Mouse (Mus musculus) stomach, embryonic 15.5 days (tissue): ENCODE measurements at regions not wholly inside any gene's neighbourhood (a gene's known extent, or its start where the extent isn't known, plus 50 kb on each side); places are given as distances from the start of the nearest gene placed in this dataset.

ENCODE experiments used
- ATAC-seq: fragments of 200-750 bp; cut with Nextera tagmentation; 2 replicates; pipeline ENCODE4 v1.8.0; 2017; ENCODE audit warnings: low read depth, moderate number of reproducible peaks, moderate TSS enrichment; ENCODE audit not compliant: insufficient read depth, low FRiP score
- H3K27ac ChIP-seq: fragments of 300-500 bp; sonication (generic); 2 replicates; pipeline ENCODE4 v1.5.1; 2015; ENCODE audit warnings: mild to moderate bottlenecking, inconsistent platforms
- H3K27me3 ChIP-seq: fragments of 300-500 bp; sonication (generic); replicated peaks from 2 replicates; pipeline ENCODE4 v1.6.1; 2015; ENCODE audit warnings: inconsistent platforms
- H3K36me3 ChIP-seq: fragments of 300-500 bp; sonication (generic); 2 replicates; pipeline ENCODE4 v1.6.1; 2015; ENCODE audit warnings: inconsistent platforms
- H3K4me1 ChIP-seq: fragments of 300-500 bp; sonication (generic); 2 replicates; pipeline ENCODE4 v1.6.1; 2015; ENCODE audit warnings: inconsistent platforms
- H3K4me2 ChIP-seq: fragments of 300-500 bp; sonication (generic); 2 replicates; pipeline ENCODE4 v1.6.1; 2015; ENCODE audit warnings: mild to moderate bottlenecking, inconsistent platforms
- H3K4me3 ChIP-seq: fragments of 300-500 bp; sonication (generic); replicated peaks from 2 replicates; pipeline ENCODE4 v1.5.1; 2015; ENCODE audit warnings: inconsistent platforms
- H3K9ac ChIP-seq: fragments of 300-500 bp; sonication (generic); 2 replicates; pipeline ENCODE4 v1.6.1; 2015; ENCODE audit warnings: inconsistent platforms
- H3K9me3 ChIP-seq: fragments of 300-500 bp; sonication (generic); 2 replicates; pipeline ENCODE4 v1.6.1; 2016; ENCODE audit warnings: inconsistent platforms
- WGBS: fragments of 180-500 bp; shearing (Covaris S2); methylation state at CpG from one replicate; pipeline ENCODE4 v1.1.7; 2015; 5-methylcytosine and 5-hydroxymethylcytosine counted together

DNA sequence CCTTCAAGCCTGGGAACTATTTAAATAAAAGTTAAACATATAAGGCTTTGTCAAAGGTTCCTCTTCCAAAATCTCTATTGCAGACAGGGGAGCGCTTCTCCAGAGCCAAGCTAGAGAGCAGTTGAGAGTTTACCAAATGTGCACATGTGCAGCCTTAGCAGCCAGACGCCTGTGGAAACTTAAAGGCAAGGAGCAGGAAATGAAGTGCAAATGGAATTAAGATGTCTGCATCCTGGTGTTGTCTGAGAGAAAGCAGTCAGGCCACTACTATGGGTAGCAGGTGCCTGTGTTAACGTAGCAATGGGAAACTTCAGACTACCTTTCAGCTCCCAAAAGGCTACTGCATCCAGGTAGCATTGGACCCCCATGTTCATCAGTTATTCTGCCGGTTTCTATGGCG lies 282.4 kb upstream of the Hnrnpa3 start:
- Histone ChIP-seq H3K9me3 (no peaks in the 10 kb centered on the region), H3K27me3 (no peaks in the 10 kb centered on the region), H3K36me3 (no peaks in the 10 kb centered on the region), H3K4me2 (no peak overlapping the region), H3K27ac (no peak overlapping the region), H3K4me1 (no peaks in the 10 kb centered on the region), H3K9ac (no peak overlapping the region), H3K4me3 (no peak overlapping the region)
- WGBS = 76% methylated on average over 5 of the region's 5 CpGs
- ATAC-seq = no peak

DNA sequence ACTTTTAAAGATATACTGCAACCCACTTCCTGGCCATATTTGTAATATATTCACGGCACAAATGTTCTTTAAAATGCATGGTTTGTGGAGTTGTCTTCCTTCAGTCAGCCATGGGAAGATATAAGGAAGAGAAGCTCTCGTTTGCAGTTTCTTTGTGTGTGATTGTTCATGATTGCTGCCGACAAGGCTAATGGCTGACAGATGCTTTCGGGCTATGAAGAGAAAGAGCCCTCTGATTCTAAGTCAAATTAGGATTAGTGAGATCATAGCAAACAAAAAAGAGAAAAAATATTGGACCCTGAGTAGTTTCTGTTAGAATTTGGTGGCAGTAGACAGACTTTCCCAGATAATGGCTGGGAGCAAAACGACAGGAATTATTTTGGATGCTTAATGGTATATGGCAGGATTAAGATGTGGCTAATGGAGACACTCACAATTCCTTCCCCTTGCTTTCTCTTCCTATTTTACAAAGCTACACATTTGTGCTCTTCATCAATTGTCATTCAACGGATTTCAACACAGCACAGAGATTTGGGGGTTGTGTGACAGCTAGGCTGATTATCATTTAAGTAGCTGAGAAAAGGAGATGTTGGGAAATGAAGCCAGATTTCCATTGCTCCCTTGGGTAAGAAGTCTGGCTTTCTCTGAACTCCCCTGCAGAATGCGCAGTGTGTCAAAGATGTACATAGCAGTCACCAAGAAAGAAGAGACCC lies 273.4 kb upstream of the Hnrnpa3 start:
- H3K27me3 ChIP-seq = no peaks in the 10 kb centered on the region
- H3K36me3 ChIP-seq = no peaks in the 10 kb centered on the region
- no peak overlapping the region for H3K4me3 ChIP-seq
- no peaks in the 10 kb centered on the region for H3K4me1 ChIP-seq
- no peak overlapping the region for H3K9ac ChIP-seq
- ATAC-seq = no peak
- WGBS = 59% methylated on average over 7 of the region's 7 CpGs
- no peaks in the 10 kb centered on the region for H3K9me3 ChIP-seq
- no peak overlapping the region for H3K27ac ChIP-seq
- no peak overlapping the region for H3K4me2 ChIP-seq

DNA sequence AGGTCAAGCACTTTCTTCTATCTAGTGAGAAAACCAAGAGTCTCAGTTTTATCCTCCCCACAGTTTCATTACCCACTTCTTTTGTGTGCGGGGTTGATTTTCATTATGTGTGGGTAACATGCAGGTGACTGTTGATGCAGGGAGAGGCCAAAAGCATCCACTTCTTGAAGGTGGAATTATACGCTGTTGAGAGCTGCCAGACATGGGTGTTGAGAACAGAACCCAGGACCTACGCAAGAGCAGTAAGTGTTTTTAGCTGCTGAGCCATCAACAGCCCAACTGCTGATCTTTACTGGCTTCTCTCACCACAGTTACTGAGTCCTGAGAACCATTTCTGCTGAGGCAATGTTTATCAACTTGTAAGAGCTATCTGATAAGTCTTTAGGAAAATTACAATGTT lies 272.4 kb upstream of the Hnrnpa3 start:
- no peak overlapping the region for H3K4me2 ChIP-seq
- H3K4me1 ChIP-seq = no peaks in the 10 kb centered on the region
- 94% methylated on average over 3 of the region's 3 CpGs for WGBS
- H3K27me3 ChIP-seq = no peaks in the 10 kb centered on the region
- no peak overlapping the region for H3K9ac ChIP-seq
- H3K36me3 ChIP-seq = no peaks in the 10 kb centered on the region
- no peaks in the 10 kb centered on the region for H3K9me3 ChIP-seq
- ATAC-seq = no peak
- no peak overlapping the region for H3K4me3 ChIP-seq
- no peak overlapping the region for H3K27ac ChIP-seq

DNA sequence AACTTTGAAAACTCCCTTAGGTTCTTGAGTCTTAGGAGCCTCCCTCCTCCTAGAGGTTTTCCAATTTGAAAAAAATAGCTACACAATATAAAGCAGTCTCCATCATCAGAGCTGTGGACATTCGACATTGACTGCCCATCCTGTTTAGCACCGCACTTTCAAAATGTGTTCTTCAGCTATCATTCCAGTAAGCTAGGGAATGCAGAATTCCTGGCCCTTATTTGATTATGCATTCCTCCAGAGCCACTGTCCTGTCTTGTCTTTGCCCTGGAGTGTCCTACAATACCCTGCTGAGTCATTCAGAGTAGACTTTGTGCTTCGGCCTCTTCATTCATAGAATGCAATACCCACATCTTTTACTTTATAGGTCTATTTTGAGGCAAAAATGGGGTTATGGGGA lies 267.0 kb upstream of the Hnrnpa3 start:
- Histone ChIP-seq H3K9me3 (no peaks in the 10 kb centered on the region), H3K4me3 (no peak overlapping the region), H3K9ac (no peak overlapping the region), H3K27me3 (no peaks in the 10 kb centered on the region), H3K27ac (no peak overlapping the region), H3K4me1 (no peaks in the 10 kb centered on the region), H3K36me3 (no peaks in the 10 kb centered on the region), H3K4me2 (no peak overlapping the region)
- ATAC-seq = no peak
- WGBS = 88% methylated on average over 3 of the region's 3 CpGs

DNA sequence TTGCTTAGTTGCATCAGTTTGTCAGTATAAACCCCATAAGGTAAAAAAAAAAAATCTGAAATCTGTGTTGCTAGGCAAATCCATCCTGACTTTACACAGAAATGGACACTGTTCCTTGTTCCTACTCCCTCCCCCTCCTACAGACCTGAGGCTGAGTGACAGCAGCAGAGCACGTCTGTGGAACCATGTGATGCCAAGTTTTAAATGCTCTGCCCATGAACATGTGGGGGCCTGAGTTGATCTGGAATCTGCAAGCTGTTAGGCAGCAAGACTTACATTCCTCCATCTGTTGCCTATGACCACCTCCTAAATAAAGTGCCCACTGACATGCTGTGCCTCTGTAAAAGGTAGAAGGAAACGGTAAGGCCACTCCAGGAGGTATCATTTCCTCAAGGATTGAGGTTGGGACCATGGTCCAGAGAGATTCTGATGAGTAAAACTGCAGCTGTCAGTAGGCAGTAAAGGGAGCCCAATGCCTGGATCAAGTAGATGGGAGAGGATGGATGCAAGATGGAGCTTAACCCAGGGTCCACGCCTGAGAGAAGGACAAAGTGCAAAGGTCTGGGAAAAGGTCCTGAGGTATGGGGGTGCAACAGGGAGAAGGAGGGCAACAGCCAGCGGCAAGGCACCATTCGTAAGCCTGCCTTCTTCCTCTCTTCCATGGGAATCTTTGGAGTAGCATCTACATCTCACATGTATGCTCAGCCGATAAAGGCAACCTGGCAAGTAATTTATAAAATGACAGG lies 264.0 kb upstream of the Hnrnpa3 start:
- Histone ChIP-seq H3K4me1 (no peaks in the 10 kb centered on the region), H3K36me3 (no peaks in the 10 kb centered on the region), H3K4me2 (no peak overlapping the region), H3K4me3 (no peak overlapping the region), H3K9ac (no peak overlapping the region), H3K27ac (no peak overlapping the region), H3K9me3 (no peaks in the 10 kb centered on the region), H3K27me3 (no peaks in the 10 kb centered on the region)
- 79% methylated on average over 6 of the region's 6 CpGs for WGBS
- no peak for ATAC-seq

DNA sequence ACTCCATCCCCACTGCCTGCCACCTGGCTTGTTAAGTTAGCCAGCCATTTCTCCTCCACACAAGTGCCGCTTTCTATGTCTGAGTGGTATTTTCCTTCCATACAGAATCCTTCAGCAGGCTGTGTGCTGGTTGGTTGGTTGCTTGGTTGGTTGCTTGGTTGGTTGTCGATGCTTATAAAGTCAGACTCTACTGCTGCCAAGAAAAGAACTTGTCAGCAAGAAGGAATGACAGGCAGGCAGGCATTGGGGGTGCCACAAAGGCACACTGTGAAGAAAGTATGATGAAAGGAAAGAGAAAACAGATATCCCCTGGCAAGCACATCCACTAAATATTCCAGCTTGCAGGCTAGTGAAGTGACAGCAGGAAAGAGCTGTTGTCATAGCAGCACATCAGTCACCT lies 263.0 kb upstream of the Hnrnpa3 start:
- no peak overlapping the region for H3K9ac ChIP-seq
- H3K36me3 ChIP-seq = no peaks in the 10 kb centered on the region
- no peaks in the 10 kb centered on the region for H3K4me1 ChIP-seq
- no peak for ATAC-seq
- WGBS = 82% methylated on average over 2 of the region's 2 CpGs
- H3K27ac ChIP-seq = no peak overlapping the region
- H3K4me2 ChIP-seq = no peak overlapping the region
- H3K4me3 ChIP-seq = no peak overlapping the region
- no peaks in the 10 kb centered on the region for H3K9me3 ChIP-seq
- no peaks in the 10 kb centered on the region for H3K27me3 ChIP-seq

DNA sequence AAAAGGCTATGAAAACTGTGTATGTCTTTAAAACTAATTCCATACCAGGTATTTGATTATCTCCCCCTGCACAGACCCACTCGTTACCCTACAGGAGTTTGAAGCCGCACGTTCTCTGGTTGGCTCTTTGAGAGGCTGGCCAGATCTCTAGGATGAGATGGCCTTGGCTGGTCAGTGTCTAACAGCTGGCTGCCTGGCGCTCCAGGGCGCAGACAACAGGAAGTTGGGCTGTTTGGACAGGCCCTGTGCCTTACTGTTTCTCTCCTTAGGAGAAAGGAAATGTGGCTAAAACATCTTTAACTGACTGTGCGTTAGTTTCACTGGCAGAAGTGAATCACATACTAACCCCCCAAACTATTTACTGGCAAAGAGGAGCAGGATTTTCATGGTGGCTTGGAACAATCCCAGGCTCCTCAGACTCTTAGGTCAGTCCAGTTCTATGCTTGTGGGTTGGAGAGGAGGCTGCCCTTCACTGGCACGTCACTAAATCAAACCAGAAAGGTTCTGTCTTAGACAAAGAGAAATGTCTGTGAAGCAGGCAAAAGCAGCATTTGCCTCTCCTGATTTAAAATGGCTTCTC lies 258.7 kb upstream of the Hnrnpa3 start:
- no peaks in the 10 kb centered on the region for H3K9me3 ChIP-seq
- ATAC-seq = no peak
- WGBS = 70% methylated on average over 7 of the region's 7 CpGs
- H3K9ac ChIP-seq = no peak overlapping the region
- no peaks in the 10 kb centered on the region for H3K27me3 ChIP-seq
- no peak overlapping the region for H3K4me3 ChIP-seq
- H3K4me1 ChIP-seq = no peaks in the 10 kb centered on the region
- H3K36me3 ChIP-seq = no peaks in the 10 kb centered on the region
- H3K27ac ChIP-seq = no peak overlapping the region
- no peak overlapping the region for H3K4me2 ChIP-seq

DNA sequence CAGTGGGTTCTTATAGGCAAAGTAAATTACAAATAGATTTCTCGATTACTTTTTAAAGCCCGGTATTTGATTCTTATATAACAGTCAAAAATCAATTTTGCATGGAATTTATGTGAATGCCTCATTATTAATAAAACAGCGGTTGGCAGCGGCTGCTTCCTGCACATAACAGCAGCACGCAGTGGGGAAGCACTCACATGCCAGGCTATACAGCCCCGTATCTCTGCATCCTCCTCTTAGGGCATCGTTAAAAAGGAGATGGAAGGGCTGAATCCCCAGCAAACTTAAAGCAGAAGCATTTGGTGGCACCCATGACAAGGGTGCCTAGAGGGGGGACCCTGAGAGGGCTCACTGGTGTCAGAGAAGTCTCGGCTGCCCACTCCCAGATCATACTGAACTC lies 255.3 kb upstream of the Hnrnpa3 start:
- 86% methylated on average over 8 of the region's 8 CpGs for WGBS

DNA sequence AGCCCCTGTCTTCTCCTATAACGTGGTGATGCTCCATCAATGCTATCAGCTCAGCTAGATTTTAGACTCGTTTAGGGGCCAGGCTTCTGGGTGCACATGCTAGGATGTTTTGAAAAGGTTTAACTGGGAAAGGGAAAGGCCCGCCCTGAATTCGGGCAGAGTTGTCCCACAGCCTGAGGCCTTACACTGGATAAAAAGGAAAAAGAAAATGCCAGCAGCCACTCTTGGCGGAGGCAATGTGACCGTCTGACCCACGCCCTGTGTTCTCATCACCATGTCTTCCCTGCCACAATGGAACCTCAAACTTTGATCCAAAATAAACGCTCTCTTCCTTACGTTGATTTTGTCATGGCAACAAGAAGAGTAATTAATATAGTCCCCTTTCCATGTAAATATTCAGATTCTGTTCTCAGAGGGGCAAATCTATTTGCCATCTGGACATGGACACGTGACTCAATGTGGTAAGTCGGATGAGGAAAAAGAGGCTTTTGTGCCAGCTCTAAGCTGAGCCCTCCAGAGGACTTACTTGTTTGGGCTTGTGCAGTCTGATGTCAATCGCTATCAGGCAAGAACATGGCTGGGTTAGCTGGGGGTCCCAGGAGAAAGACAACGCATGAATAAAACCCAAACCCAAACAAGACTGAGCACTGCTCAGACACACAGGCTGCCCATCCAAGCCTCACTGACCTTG lies 253.4 kb upstream of the Hnrnpa3 start:
- Histone ChIP-seq H3K4me3 (no peak overlapping the region), H3K27ac (no peak overlapping the region), H3K4me1 (no peaks in the 10 kb centered on the region), H3K9me3 (no peaks in the 10 kb centered on the region), H3K4me2 (no peak overlapping the region), H3K27me3 (no peaks in the 10 kb centered on the region), H3K36me3 (no peaks in the 10 kb centered on the region), H3K9ac (no peak overlapping the region)
- 69% methylated on average over 13 of the region's 13 CpGs for WGBS
- ATAC-seq = no peak

More for the DNA sequence above, 255.3 kb upstream of the Hnrnpa3 start:
- no peaks in the 10 kb centered on the region for H3K27me3 ChIP-seq
- H3K4me1 ChIP-seq = no peaks in the 10 kb centered on the region
- no peaks in the 10 kb centered on the region for H3K36me3 ChIP-seq
- H3K9ac ChIP-seq = no peak overlapping the region
- H3K9me3 ChIP-seq = no peaks in the 10 kb centered on the region
- no peak for ATAC-seq
- H3K27ac ChIP-seq = no peak overlapping the region
- H3K4me2 ChIP-seq = no peak overlapping the region
- H3K4me3 ChIP-seq = no peak overlapping the region

DNA sequence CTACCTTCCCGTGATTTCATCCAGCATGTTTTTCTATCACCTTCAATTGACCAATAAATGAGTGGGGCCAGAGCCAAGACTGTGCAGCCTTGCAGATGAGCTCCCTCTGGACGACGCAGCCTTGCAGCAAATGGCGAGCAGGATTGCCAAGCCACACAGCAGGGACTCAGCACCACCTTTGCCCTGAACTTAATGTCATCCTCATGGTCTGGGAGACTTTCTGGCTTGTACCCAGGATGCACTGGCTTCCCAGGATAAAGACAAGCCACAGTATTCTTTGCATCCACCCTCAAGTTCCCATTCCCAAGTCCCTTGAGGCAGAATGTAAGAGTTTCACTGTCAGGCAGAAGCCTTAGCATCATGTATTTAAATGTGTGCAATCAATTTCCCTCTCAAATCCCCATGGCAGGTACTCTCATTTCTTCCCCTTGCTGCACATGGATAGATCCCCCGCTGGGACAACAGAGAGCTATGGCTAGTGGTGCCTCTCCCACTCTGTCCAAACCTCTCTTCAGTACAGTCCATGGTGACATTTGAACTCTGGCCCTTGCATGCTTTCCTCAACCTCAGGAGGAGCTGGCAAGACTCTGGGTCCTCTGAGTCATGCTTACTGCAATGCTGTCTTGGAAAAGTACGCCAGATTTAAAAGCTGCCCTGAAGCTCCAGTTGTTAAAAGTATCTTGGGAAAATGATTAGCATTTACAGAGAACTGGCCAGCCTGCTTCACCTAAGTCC lies 252.2 kb upstream of the Hnrnpa3 start:
- Histone ChIP-seq H3K27me3 (no peaks in the 10 kb centered on the region), H3K4me1 (no peaks in the 10 kb centered on the region), H3K9me3 (no peaks in the 10 kb centered on the region), H3K27ac (no peak overlapping the region), H3K9ac (no peak overlapping the region), H3K36me3 (no peaks in the 10 kb centered on the region), H3K4me3 (no peak overlapping the region), H3K4me2 (no peak overlapping the region)
- no peak for ATAC-seq
- WGBS = 64% methylated on average over 6 of the region's 6 CpGs

DNA sequence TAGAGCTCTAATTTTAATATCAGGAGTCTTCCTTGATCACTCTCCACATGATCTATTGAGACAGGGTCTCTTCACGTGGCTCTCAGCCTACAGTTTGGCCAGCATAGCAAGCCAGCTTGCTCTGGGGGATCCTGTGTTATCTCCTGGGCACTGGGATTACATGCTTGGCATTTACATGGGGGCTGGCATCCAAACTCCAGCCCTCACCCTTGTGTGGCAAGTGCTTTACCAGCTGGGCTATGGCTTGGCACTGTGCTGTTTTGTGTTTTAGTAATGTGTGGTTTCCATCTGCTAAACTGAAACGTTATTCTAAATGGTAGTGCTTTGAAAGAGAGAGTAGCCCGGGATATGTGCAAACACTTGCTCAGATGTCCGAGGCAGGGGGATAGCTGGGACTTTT lies 251.5 kb upstream of the Hnrnpa3 start:
- Histone ChIP-seq H3K4me1 (no peaks in the 10 kb centered on the region), H3K4me2 (no peak overlapping the region), H3K9ac (no peak overlapping the region), H3K27ac (no peak overlapping the region), H3K36me3 (no peaks in the 10 kb centered on the region), H3K27me3 (no peaks in the 10 kb centered on the region), H3K4me3 (no peak overlapping the region), H3K9me3 (no peaks in the 10 kb centered on the region)
- no peak for ATAC-seq
- WGBS = 74% methylated on average over 4 of the region's 4 CpGs
